Mouse (Mus musculus) heart, adult 18-20 months (tissue): ENCODE results near the gene Esrrg. TPM values are rescaled to one million over a fixed set of nuclear protein-coding genes. Genes with fewer than 3 reads are reported as not detected.

Experiments
- DNase-seq, 2 experiments: peaks; one replicate each; pipeline ENCODE4 v3.0.0; 2021 to 2022; ENCODE audit warnings: mixed read lengths in 1 of 2
- total RNA-seq, 2 experiments: library from RNA; stranded (reverse); gene quantifications; 2 replicates each; pipeline ENCODE4 v1.2.3; 2021

The Esrrg gene
- total RNA-seq, 2 experiments from 2014 or later, result 45.3 to 57.9 TPM

DNA sequence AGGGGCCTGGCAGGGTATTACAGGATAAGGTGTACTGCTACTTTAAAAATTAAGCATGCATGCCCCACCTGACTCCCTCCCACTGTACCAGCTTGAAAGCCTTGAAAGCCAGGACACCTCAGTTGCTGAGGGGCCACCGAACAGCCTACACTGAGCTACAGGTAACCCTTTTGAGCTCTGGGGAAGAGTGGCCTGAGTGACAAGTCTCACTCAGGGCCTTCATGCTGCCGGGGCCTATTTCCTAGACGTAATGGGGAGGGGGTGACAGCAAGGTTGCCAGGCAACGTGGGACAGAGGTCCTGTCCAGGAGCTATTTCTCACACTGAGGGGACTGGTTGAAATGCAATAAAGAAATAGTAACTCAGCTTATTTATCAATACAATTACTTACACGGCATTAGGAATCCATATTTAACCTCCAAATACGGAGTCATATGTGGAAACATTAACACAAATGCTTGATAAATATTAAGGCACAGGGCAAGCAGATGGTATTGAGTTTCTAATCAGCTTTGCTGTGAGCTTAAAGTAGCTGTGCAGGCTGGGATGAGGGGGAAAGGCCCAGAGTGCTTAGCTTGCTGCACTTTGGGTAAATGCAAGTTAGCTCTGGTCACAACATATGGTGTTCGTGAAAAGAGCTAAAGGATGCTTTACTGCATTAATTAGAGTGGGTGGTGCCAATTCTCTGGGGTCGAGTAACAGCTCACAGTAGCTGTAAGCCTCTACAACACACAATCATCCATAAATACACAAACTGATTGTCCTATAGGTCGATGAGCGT is 653.5 kb downstream of the Esrrg start, which contains the start of gene Ush2a:
Gene Ush2a (plus strand): TSS at position 121 of the 780 bp plus-strand sequence.
- DNase-seq, result no peak
